Mouse (Mus musculus) spleen, embryonic (tissue): ENCODE measurements at regions not wholly inside any gene's neighbourhood (a gene's known extent, or its start where the extent isn't known, plus 50 kb on each side); places are given as distances from the start of the nearest gene placed in this dataset.

Experiments used
- CTCF ChIA-PET: fragments of 350-600 bp; sonication (Branson Sonifier 250); formaldehyde crosslinking; loops from one replicate; lab custom pipeline; 2022; lab: Charles Lee

- CTCF ChIA-PET, result no interaction called here
Measured at GRCm38 (mm10) chr4:81970472-81970871, 527.9 kb upstream of the Mpdz start.

- CTCF ChIA-PET, result no interaction called here
Measured at GRCm38 (mm10) chr4:81969621-81970115, 527.1 kb upstream of the Mpdz start.

- CTCF ChIA-PET, result no interaction called here
Measured at GRCm38 (mm10) chr4:81966054-81966623, 523.5 kb upstream of the Mpdz start.

- CTCF ChIA-PET, result no interaction called here
Measured at GRCm38 (mm10) chr4:81963112-81963511, 520.5 kb upstream of the Mpdz start.

GRCm38 (mm10) chr4:81962586-81962985, 520.0 kb upstream of the Mpdz start:
- CTCF ChIA-PET, result no interaction called here

- CTCF ChIA-PET, result no interaction called here
Measured at GRCm38 (mm10) chr4:81960552-81961534, 518.2 kb upstream of the Mpdz start.

GRCm38 (mm10) chr4:81956926-81957694, 514.5 kb upstream of the Mpdz start:
- CTCF ChIA-PET, result no interaction called here

- CTCF ChIA-PET, result no interaction called here
Measured at GRCm38 (mm10) chr4:81953023-81953422, 510.4 kb upstream of the Mpdz start.

- CTCF ChIA-PET, result no interaction called here
Measured at GRCm38 (mm10) chr4:81937384-81937783, 494.8 kb upstream of the Mpdz start.

- CTCF ChIA-PET, result interaction anchor here (0.7 kb wide), 1 partner anchor 491 kb away, joined by 3 read pairs; no protein-coding TSS in a partner anchor
Measured at GRCm38 (mm10) chr4:81930956-81931355, 488.3 kb upstream of the Mpdz start.

- CTCF ChIA-PET, result no interaction called here
Measured at GRCm38 (mm10) chr4:81928581-81929244, 486.1 kb upstream of the Mpdz start.

- CTCF ChIA-PET, result no interaction called here
Measured at GRCm38 (mm10) chr4:81927176-81927714, 484.6 kb upstream of the Mpdz start.

GRCm38 (mm10) chr4:81926662-81927141, 484.1 kb upstream of the Mpdz start:
- CTCF ChIA-PET, result no interaction called here

- CTCF ChIA-PET, result no interaction called here
Measured at GRCm38 (mm10) chr4:81925611-81926010, 483.0 kb upstream of the Mpdz start.

- CTCF ChIA-PET, result no interaction called here
Measured at GRCm38 (mm10) chr4:81924120-81924519, 481.5 kb upstream of the Mpdz start.

GRCm38 (mm10) chr4:81922876-81923275, 480.3 kb upstream of the Mpdz start:
- CTCF ChIA-PET, result no interaction called here

GRCm38 (mm10) chr4:81914971-81915370, 472.4 kb upstream of the Mpdz start:
- CTCF ChIA-PET, result no interaction called here

- CTCF ChIA-PET, result no interaction called here
Measured at GRCm38 (mm10) chr4:81913296-81913695, 470.7 kb upstream of the Mpdz start.

GRCm38 (mm10) chr4:81912653-81913052, 470.0 kb upstream of the Mpdz start:
- CTCF ChIA-PET, result no interaction called here

GRCm38 (mm10) chr4:81899961-81900540, 457.4 kb upstream of the Mpdz start:
- CTCF ChIA-PET, result no interaction called here

GRCm38 (mm10) chr4:81898661-81899060, 456.0 kb upstream of the Mpdz start:
- CTCF ChIA-PET, result no interaction called here
